9 mouse cellular contexts compared by ENCODE assay signal in the genomic region with DNA sequence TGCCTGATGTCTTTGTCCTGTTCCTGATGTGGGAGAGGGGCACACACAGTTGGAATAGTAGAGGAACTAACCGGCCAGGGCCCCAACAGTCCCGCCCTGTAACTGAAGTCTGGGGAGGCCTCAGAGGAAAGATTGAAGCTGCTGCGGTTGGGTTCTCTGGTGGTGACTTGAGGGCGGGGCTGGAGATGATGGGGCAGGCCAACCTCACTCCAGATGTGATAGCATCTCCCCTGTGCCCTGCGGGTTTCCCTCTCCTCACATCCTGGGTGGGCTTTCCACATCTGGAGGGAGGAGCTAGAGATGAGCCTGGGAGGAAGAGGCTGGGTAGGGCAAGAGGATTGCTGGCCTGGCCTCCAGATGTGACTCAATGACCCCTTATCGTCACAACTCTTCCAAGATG. TPM values are rescaled to one million over a fixed set of nuclear protein-coding genes. Genes with fewer than 3 reads are reported as not detected.
DNase-seq lines count a peak whose midpoint lies in the region; ATAC-seq lines count a peak whose summit lies in the region.
"Had no signal": no experiment of that assay in that cellular context is flagged by ENCODE, and none has a peak within 500 bp of the region (broad histone marks: within the 10 kb centered on the region; RNA-seq: fewer than 3 reads in every experiment).

No protein-coding gene starts in this region.

- H3K27me3 ChIP-seq in heart, embryonic 13.5 days (replicated peaks) = no peaks in the 10 kb centered on the region
- H3K27me3 ChIP-seq in limb, embryonic 15.5 days = no peaks in the 10 kb centered on the region
- no peaks in the 10 kb centered on the region for H3K27me3 ChIP-seq in splenic B cell, adult 2 months (ENCODE audit: control insufficient read depth, insufficient read depth, low read length, poor library complexity, severe bottlenecking)
- H3K27me3 ChIP-seq in kidney, embryonic 15.5 days = no peaks in the 10 kb centered on the region
- H3K27me3 ChIP-seq: lung, embryonic 15.5 days had no signal

- no peak for DNase-seq in heart, adult 9 months (ENCODE audit: low spot score in 2 of 2)
- peak; percentile 69 for DNase-seq in c-Kit-negative CD71-positive TER-119-positive erythroid progenitor cells, embryonic 14.5 days (ENCODE audit: low read depth, low spot score)
- DNase-seq in splenic B cell, adult 2 months (ENCODE audit: low read depth, low spot score) = peak; percentile 40
- no peak for DNase-seq in adrenal gland, postnatal 14 days
- DNase-seq in adipocyte (ENCODE audit: low spot score) = no peak

- peaks cover 43% of the 10 kb centered on the region for H3K4me1 ChIP-seq in heart, embryonic 13.5 days
- H3K4me1 ChIP-seq in limb, embryonic 15.5 days = peaks cover 39% of the 10 kb centered on the region
- H3K4me1 ChIP-seq in kidney, embryonic 15.5 days = peaks cover 38% of the 10 kb centered on the region

- H3K4me2 ChIP-seq in heart, embryonic 13.5 days = no peak overlapping the region
- no peak overlapping the region for H3K4me2 ChIP-seq in limb, embryonic 15.5 days
- H3K4me2 ChIP-seq in kidney, embryonic 15.5 days = no peak overlapping the region
- H3K4me2 ChIP-seq: lung, embryonic 15.5 days had no signal

- H3K27ac ChIP-seq in heart, embryonic 13.5 days (replicated peaks) = 0 out of 2 replicates have a peak overlapping the region, but pooled peaks have one; percentile 20
- peak overlapping the region; percentile 66; the same call in 1 of the 2 replicates for H3K27ac ChIP-seq in limb, embryonic 15.5 days
- no peak overlapping the region for H3K27ac ChIP-seq in kidney, embryonic 15.5 days
- H3K27ac ChIP-seq: lung, embryonic 15.5 days had no signal

- ATAC-seq in heart, embryonic 13.5 days (ENCODE audit: extremely low read depth, insufficient number of reproducible peaks, low FRiP score, low TSS enrichment) = no peak
- no peak for ATAC-seq in limb, embryonic 15.5 days (ENCODE audit: insufficient number of reproducible peaks, low FRiP score, low TSS enrichment, low read depth)
- no peak for ATAC-seq in kidney, embryonic 15.5 days (replicated peaks; ENCODE audit: low FRiP score)

- peaks cover 8% of the 10 kb centered on the region; the same call in 1 of the 2 replicates for H3K36me3 ChIP-seq in heart, embryonic 13.5 days
- H3K36me3 ChIP-seq in limb, embryonic 15.5 days = peaks cover 17% of the 10 kb centered on the region
- H3K36me3 ChIP-seq in splenic B cell, adult 2 months (ENCODE audit: control insufficient read depth, insufficient read depth, low read length, poor library complexity, severe bottlenecking) = 0 out of 2 replicates have a peak, but pooled peaks cover 2% of the 10 kb centered on the region
- peaks cover 10% of the 10 kb centered on the region for H3K36me3 ChIP-seq in kidney, embryonic 15.5 days

- no peak overlapping the region for H3K9ac ChIP-seq in heart, embryonic 13.5 days
- no peak overlapping the region for H3K9ac ChIP-seq in limb, embryonic 15.5 days
- no peak overlapping the region for H3K9ac ChIP-seq in kidney, embryonic 15.5 days
- H3K9ac ChIP-seq: lung, embryonic 15.5 days had no signal

- WGBS in heart, embryonic 13.5 days = 55% methylated on average over 6 of the region's 6 CpGs
- WGBS in limb, embryonic 15.5 days = 40% methylated on average over 6 of the region's 6 CpGs
- WGBS in kidney, embryonic 15.5 days = 67% methylated on average over 6 of the region's 6 CpGs

- no peaks in the 10 kb centered on the region for H3K9me3 ChIP-seq in heart, embryonic 13.5 days
- no peaks in the 10 kb centered on the region for H3K9me3 ChIP-seq in limb, embryonic 15.5 days
- H3K9me3 ChIP-seq in kidney, embryonic 15.5 days (replicated peaks) = no peaks in the 10 kb centered on the region
- H3K9me3 ChIP-seq: lung, embryonic 15.5 days had no signal

- no peak overlapping the region for H3K4me3 ChIP-seq in heart, embryonic 13.5 days
- no peak overlapping the region for H3K4me3 ChIP-seq in limb, embryonic 15.5 days
- H3K4me3 ChIP-seq in kidney, embryonic 15.5 days (replicated peaks) = no peak overlapping the region
- H3K4me3 ChIP-seq: lung, embryonic 15.5 days had no signal

RNA-seq across cellular contexts. Expression of gene Lgals1, which starts 2.9 kb away (rescaled TPM):
- 798 and 814 TPM in 2 replicates for polyA plus RNA-seq in heart, embryonic 13.5 days (2015; fragmentation: Nextera tagmentation; extraction: Ambion mirVana)
- polyA plus RNA-seq in limb, embryonic 15.5 days (2015; fragmentation: Nextera tagmentation; extraction: Ambion mirVana) = 2,795 and 2,816 TPM in 2 replicates
- polyA plus RNA-seq in kidney, embryonic 15.5 days (2015; fragmentation: Nextera tagmentation; extraction: Ambion mirVana) = 761 and 838 TPM in 2 replicates
- total RNA-seq in adrenal gland, postnatal 14 days (2021) = 554 and 561 TPM in 2 replicates

RNA-seq across cellular contexts. Expression of gene Pdxp, which starts 9.9 kb away (rescaled TPM):
- 20.2 and 21.2 TPM in 2 replicates for polyA plus RNA-seq in heart, embryonic 13.5 days (2015; fragmentation: Nextera tagmentation; extraction: Ambion mirVana)
- 13.0 and 15.0 TPM in 2 replicates for polyA plus RNA-seq in limb, embryonic 15.5 days (2015; fragmentation: Nextera tagmentation; extraction: Ambion mirVana)
- 13.7 and 15.0 TPM in 2 replicates for polyA plus RNA-seq in kidney, embryonic 15.5 days (2015; fragmentation: Nextera tagmentation; extraction: Ambion mirVana)
- total RNA-seq in adrenal gland, postnatal 14 days (2021) = 4.4 and 6.2 TPM in 2 replicates

RNA-seq across cellular contexts. Expression of gene Nol12, which starts 11.1 kb away (rescaled TPM):
- polyA plus RNA-seq in heart, embryonic 13.5 days (2015; fragmentation: Nextera tagmentation; extraction: Ambion mirVana) = 37.3 and 42.9 TPM in 2 replicates
- polyA plus RNA-seq in limb, embryonic 15.5 days (2015; fragmentation: Nextera tagmentation; extraction: Ambion mirVana) = 53.2 and 55.2 TPM in 2 replicates
- polyA plus RNA-seq in kidney, embryonic 15.5 days (2015; fragmentation: Nextera tagmentation; extraction: Ambion mirVana) = 54.6 and 58.9 TPM in 2 replicates
- total RNA-seq in adrenal gland, postnatal 14 days (2021) = 37.0 and 44.4 TPM in 2 replicates

RNA-seq across cellular contexts. Expression of gene Triobp, which starts 23.9 kb away (rescaled TPM):
- polyA plus RNA-seq in heart, embryonic 13.5 days (2015; fragmentation: Nextera tagmentation; extraction: Ambion mirVana) = 45.8 and 46.8 TPM in 2 replicates
- 54.8 and 59.2 TPM in 2 replicates for polyA plus RNA-seq in limb, embryonic 15.5 days (2015; fragmentation: Nextera tagmentation; extraction: Ambion mirVana)
- 62.9 and 66.6 TPM in 2 replicates for polyA plus RNA-seq in kidney, embryonic 15.5 days (2015; fragmentation: Nextera tagmentation; extraction: Ambion mirVana)
- 82.2 and 85.0 TPM in 2 replicates for total RNA-seq in adrenal gland, postnatal 14 days (2021)

RNA-seq across cellular contexts. Expression of gene Sh3bp1, which starts 24.0 kb away (rescaled TPM):
- polyA plus RNA-seq in heart, embryonic 13.5 days (2015; fragmentation: Nextera tagmentation; extraction: Ambion mirVana) = 18.8 and 19.5 TPM in 2 replicates
- polyA plus RNA-seq in limb, embryonic 15.5 days (2015; fragmentation: Nextera tagmentation; extraction: Ambion mirVana) = 55.2 and 61.1 TPM in 2 replicates
- polyA plus RNA-seq in kidney, embryonic 15.5 days (2015; fragmentation: Nextera tagmentation; extraction: Ambion mirVana) = 34.4 and 41.6 TPM in 2 replicates
- 6.6 and 15.2 TPM in 2 replicates for total RNA-seq in adrenal gland, postnatal 14 days (2021)

Comparison
In these comparisons a context has a peak if more than half of its experiments do, and no peak if none do; other contexts are left out.
1. DNase-seq: peak in c-Kit-negative CD71-positive TER-119-positive erythroid progenitor cells, embryonic 14.5 days (single experiment) and splenic B cell, adult 2 months (single experiment); none in heart, adult 9 months (0 of 2), adrenal gland, postnatal 14 days (single experiment) and adipocyte (single experiment).